Mouse (Mus musculus): Measurements from ENCODE around the gene Fam184b. TPM values are rescaled to one million over a fixed set of nuclear protein-coding genes. Genes with fewer than 3 reads are reported as not detected.

The Fam184b gene
- total and polyA plus RNA-seq, 3 experiments = 0.07 TPM; not detected in 2

- intact Hi-C loops (cut with DNase I) = loop anchor here (10.0 kb wide), 1 partner anchor 1453 kb away; the partner anchor contains the start of gene Tapt1
- no peak overlapping the region for H3K9ac ChIP-seq (ENCODE audit: low read depth, low read length)
- no peaks in the 10 kb centered on the region for H3K27me3 ChIP-seq (ENCODE audit: control insufficient read depth, insufficient read depth, low read length)
- no peaks in the 10 kb centered on the region for H3K4me1 ChIP-seq (ENCODE audit: control insufficient read depth, insufficient read depth, low read length)
- no peak for DNase-seq
- TF ChIP-seq POLR2A (IDR thresholded peaks at IDR 0.05; ENCODE audit: insufficient read depth, low read depth, low read length) (no peak), EP300 (IDR thresholded peaks at IDR 0.05; ENCODE audit: insufficient read depth, low read depth, low read length) (no peak), CTCF (IDR thresholded peaks at IDR 0.05) (no peak)
- no peaks in the 10 kb centered on the region for H3K79me2 ChIP-seq (replicated peaks; ENCODE audit: control insufficient read depth, insufficient read depth, low read length)
- H3K27ac ChIP-seq = no peak overlapping the region
- no peaks in the 10 kb centered on the region for H3K36me3 ChIP-seq (ENCODE audit: control insufficient read depth, insufficient read depth, low read length)
- 62% methylated on average over 4 of the region's 4 CpGs for WGBS
- H3K4me3 ChIP-seq = no peak overlapping the region
Measured at GRCm38 (mm10) chr5:45677639-45678038, 38.2 kb upstream of the Fam184b start.

- Histone ChIP-seq H3K4me3 (no peak overlapping the region), H3K9ac (ENCODE audit: low read depth, low read length) (no peak overlapping the region), H3K36me3 (ENCODE audit: control insufficient read depth, insufficient read depth, low read length) (no peaks in the 10 kb centered on the region), H3K27ac (no peak overlapping the region), H3K79me2 (replicated peaks; ENCODE audit: control insufficient read depth, insufficient read depth, low read length) (no peaks in the 10 kb centered on the region), H3K4me1 (ENCODE audit: control insufficient read depth, insufficient read depth, low read length) (0 out of 2 replicates have a peak, but pooled peaks cover 1% of the 10 kb centered on the region), H3K27me3 (ENCODE audit: control insufficient read depth, insufficient read depth, low read length) (no peaks in the 10 kb centered on the region)
- no peak for DNase-seq
- TF ChIP-seq POLR2A (IDR thresholded peaks at IDR 0.05; ENCODE audit: insufficient read depth, low read depth, low read length) = no peak
- TF ChIP-seq EP300 (IDR thresholded peaks at IDR 0.05; ENCODE audit: insufficient read depth, low read depth, low read length) = no peak
- no peak for TF ChIP-seq CTCF (IDR thresholded peaks at IDR 0.05)
- 96% methylated on average over 1 of the region's 1 CpGs for WGBS
- intact Hi-C loops (cut with DNase I) = loop anchor here (10.0 kb wide), 1 partner anchor 1450 kb away; the partner anchor contains the start of gene Tapt1
Measured at GRCm38 (mm10) chr5:45675032-45675431, 35.6 kb upstream of the Fam184b start.

- H3K4me1 ChIP-seq (ENCODE audit: control insufficient read depth, insufficient read depth, low read length) = peaks cover 3% of the 10 kb centered on the region
- H3K9ac ChIP-seq (ENCODE audit: low read depth, low read length) = no peak overlapping the region
- DNase-seq = no peak
- 58% methylated on average over 5 of the region's 5 CpGs for WGBS
- no peak overlapping the region for H3K4me3 ChIP-seq
- no peak overlapping the region for H3K27ac ChIP-seq
- H3K27me3 ChIP-seq (ENCODE audit: control insufficient read depth, insufficient read depth, low read length) = no peaks in the 10 kb centered on the region
- intact Hi-C loops (cut with DNase I) = loop anchor here (5.0 to 10.0 kb wide), 2 partner anchors 179 to 1446 kb away; partner anchors contain the start of genes Lap3 and Tapt1
- H3K36me3 ChIP-seq (ENCODE audit: control insufficient read depth, insufficient read depth, low read length) = peaks cover 3% of the 10 kb centered on the region; the same call in 1 of the 2 replicates
- TF ChIP-seq CTCF (IDR thresholded peaks at IDR 0.05) (no peak), POLR2A (IDR thresholded peaks at IDR 0.05; ENCODE audit: insufficient read depth, low read depth, low read length) (no peak), EP300 (IDR thresholded peaks at IDR 0.05; ENCODE audit: insufficient read depth, low read depth, low read length) (no peak)
- H3K79me2 ChIP-seq (replicated peaks; ENCODE audit: control insufficient read depth, insufficient read depth, low read length) = no peaks in the 10 kb centered on the region
Measured at GRCm38 (mm10) chr5:45670894-45671494, 31.6 kb upstream of the Fam184b start.

GRCm38 (mm10) chr5:45670280-45670670 lies 30.9 kb upstream of the Fam184b start:
- no peaks in the 10 kb centered on the region for H3K79me2 ChIP-seq (replicated peaks; ENCODE audit: control insufficient read depth, insufficient read depth, low read length)
- DNase-seq = no peak
- peaks cover 3% of the 10 kb centered on the region; the same call in 1 of the 2 replicates for H3K36me3 ChIP-seq (ENCODE audit: control insufficient read depth, insufficient read depth, low read length)
- intact Hi-C loops (cut with DNase I) = loop anchor here (5.0 to 10.0 kb wide), 2 partner anchors 178 to 1445 kb away; partner anchors contain the start of genes Lap3 and Tapt1
- TF ChIP-seq CTCF (IDR thresholded peaks at IDR 0.05) (no peak), EP300 (IDR thresholded peaks at IDR 0.05; ENCODE audit: insufficient read depth, low read depth, low read length) (no peak)
- H3K4me3 ChIP-seq = peak overlapping the region; percentile 88
- no peak overlapping the region for H3K27ac ChIP-seq
- under 1% methylated on average over 13 of the region's 13 CpGs for WGBS
- H3K9ac ChIP-seq (ENCODE audit: low read depth, low read length) = peak overlapping the region; percentile 50
- no peaks in the 10 kb centered on the region for H3K27me3 ChIP-seq (ENCODE audit: control insufficient read depth, insufficient read depth, low read length)
- peaks cover 3% of the 10 kb centered on the region for H3K4me1 ChIP-seq (ENCODE audit: control insufficient read depth, insufficient read depth, low read length)

GRCm38 (mm10) chr5:45669598-45670279 lies 30.3 kb upstream of the Fam184b start, which contains the start of gene Ncapg:
Gene Ncapg, plus strand, starts transcription at chr5:45669919.
- Histone ChIP-seq H3K4me3 (peak within 1 kb of the TSS; percentile 88), H3K27ac (peak within 1 kb of the TSS; percentile 65), H3K27me3 (ENCODE audit: control insufficient read depth, insufficient read depth, low read length) (no peaks in the 10 kb centered on the region), H3K36me3 (ENCODE audit: control insufficient read depth, insufficient read depth, low read length) (peaks cover 3% of the 10 kb centered on the region; the same call in 1 of the 2 replicates), H3K4me1 (ENCODE audit: control insufficient read depth, insufficient read depth, low read length) (peaks cover 3% of the 10 kb centered on the region), H3K79me2 (replicated peaks; ENCODE audit: control insufficient read depth, insufficient read depth, low read length) (no peaks in the 10 kb centered on the region), H3K9ac (ENCODE audit: low read depth, low read length) (peak within 1 kb of the TSS; percentile 68)
- intact Hi-C loops (cut with DNase I) = loop anchor here (2.0 to 10.0 kb wide), 6 partner anchors 135 to 1445 kb away; partner anchors contain the start of genes Lap3, Lcorl, Med28 and Tapt1
- WGBS = under 1% methylated on average over 66 of the region's 66 CpGs
- TF ChIP-seq POLR2A (IDR thresholded peaks at IDR 0.05; ENCODE audit: insufficient read depth, low read depth, low read length) (peak; percentile 45; the same call in 1 of the 2 replicates), CTCF (IDR thresholded peaks at IDR 0.05) (no peak), EP300 (IDR thresholded peaks at IDR 0.05; ENCODE audit: insufficient read depth, low read depth, low read length) (no peak)
- peak; percentile 99 to 100 for DNase-seq
